Mouse (Mus musculus): ENCODE results near the gene Ibtk.

- no peak for TF ChIP-seq TAL1 (IDR thresholded peaks at IDR 0.05; ENCODE audit: low read length)
- TF ChIP-seq GATA1 (IDR thresholded peaks at IDR 0.05; ENCODE audit: low read length), result no peak
Measured at GRCm38 (mm10) chr9:85675131-85675905, 73.8 kb downstream of the Ibtk start.

Measured in erythroblast, embryonic 14.5 days (primary cell).